Mouse (Mus musculus) embryo, embryonic 11 days (tissue): ENCODE results near the gene Abcd2.
A peak's percentile ranks its signal among the peaks of the same experiment; 100 is the strongest.

Experiments
- DNase-seq: peaks from one replicate; pipeline ENCODE4 v3.0.0-alpha.2; 2015

Gene Abcd2

DNA sequence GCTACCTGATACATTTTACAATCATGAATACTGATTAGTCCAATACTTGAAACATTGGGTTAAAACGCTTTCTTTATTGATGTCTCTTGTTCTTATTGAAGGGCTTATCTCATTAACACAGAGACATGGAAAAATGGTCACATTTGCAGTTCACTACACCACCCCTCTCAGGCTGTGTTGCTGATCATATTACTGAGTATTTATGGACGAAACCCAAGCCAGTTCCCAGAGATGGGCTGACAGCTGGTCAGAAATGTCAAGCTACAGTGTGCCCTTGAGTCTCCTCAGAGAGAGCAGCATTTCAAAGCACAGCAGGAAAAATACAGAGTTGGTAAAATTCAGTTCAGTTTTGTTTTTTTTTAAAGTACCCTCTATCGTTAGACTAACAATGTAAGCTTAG is 38.3 kb downstream of the Abcd2 start:
- DNase-seq: no peak

DNA sequence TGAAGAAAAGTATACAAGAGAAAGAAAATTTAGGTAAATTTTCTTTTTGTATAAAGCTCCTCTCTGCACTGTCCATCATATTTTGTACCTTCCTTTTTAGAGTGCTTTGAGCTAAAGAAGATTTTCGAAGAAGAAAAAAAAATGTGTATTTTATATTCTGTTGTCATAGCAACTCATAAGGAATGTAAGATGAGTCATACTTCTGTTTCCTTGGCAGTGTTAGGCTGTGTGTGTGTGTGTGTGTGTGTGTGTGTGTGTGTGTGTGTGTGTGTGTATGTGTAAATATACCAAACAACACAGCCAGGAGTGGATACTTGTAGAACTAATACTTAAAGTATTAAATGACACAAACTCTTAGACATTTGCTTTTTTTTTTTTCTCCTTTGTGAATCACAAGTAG is 39.0 kb downstream of the Abcd2 start:
- DNase-seq: no peak

GRCm38 (mm10) chr15:91124584-91124983 is 67.0 kb downstream of the Abcd2 start:
- DNase-seq: peak; percentile 24

- DNase-seq: no peak
Observed at GRCm38 (mm10) chr15:91112555-91113209, 78.9 kb downstream of the Abcd2 start.

GRCm38 (mm10) chr15:91108102-91108659 is 83.4 kb downstream of the Abcd2 start:
- no peak for DNase-seq

DNA sequence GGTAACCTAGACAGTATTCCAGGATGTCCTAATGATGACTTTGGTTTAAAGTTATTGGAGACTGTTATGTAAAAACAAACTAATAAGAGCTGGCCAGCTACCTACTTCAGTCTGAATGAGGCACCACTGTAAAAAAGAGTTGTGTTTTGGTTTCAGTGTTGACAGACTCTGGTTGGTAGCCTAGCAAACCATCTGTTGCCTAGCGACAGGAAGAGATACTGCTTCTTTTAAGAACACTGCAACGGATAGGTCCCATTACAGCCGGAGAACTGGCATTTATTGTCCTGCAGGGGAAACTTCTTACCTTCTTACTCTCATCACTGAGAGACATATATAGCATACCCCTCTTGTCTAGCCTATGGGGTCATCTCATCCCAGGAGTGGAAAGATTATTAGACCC is 86.7 kb downstream of the Abcd2 start:
- peak; percentile 25 for DNase-seq

DNA sequence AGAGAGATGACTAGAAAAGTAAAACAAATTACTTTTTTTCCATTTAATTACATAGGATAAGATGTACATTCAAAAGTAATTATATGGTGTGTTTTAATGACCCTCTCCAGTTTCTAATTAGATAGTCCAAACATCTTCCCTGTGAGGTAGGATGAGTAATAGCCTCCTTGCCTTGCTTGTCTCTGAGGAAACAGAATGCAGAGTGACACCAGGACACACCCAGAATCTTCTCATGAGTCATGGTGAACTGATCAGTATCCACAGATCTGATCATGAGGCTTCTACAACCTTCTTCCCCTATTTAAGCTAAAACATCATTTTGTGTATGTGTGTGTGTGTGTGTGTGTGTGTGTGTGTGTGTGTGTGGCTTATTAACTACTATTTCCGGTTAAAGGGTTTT is 87.3 kb downstream of the Abcd2 start:
- no peak for DNase-seq

- DNase-seq: no peak
Observed at GRCm38 (mm10) chr15:91103814-91104213, 87.8 kb downstream of the Abcd2 start.

- DNase-seq: no peak
Observed at GRCm38 (mm10) chr15:91103305-91103704, 88.3 kb downstream of the Abcd2 start.

DNA sequence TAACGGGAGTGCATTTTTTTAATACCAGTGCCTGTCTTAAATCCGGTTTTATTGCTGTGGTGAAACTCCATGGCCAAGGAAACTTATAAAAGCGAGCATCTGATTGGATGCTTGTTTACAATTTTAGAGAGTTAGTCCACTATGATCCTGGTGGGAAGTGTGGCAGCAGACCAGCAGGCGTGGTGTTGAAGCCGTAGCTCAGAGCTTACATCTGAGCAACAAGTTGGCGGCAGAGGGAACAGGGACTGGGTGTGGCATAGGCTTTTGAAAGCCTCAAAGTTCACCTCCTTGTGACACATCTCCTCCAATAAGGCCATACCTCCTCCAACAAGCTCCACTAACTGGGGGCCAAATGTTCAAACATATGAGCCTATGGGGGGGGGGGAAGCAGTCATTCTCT is 95.0 kb downstream of the Abcd2 start:
- DNase-seq: no peak
